Mouse (Mus musculus) layer of hippocampus, postnatal 25 days (tissue): Measurements from ENCODE around the gene Nrros. TPM values are rescaled to one million over a fixed set of nuclear protein-coding genes. Genes with fewer than 3 reads are reported as not detected.

Experiments used
- total RNA-seq, 2 experiments: library from RNA; stranded (reverse); gene quantifications; 2 replicates each; pipeline ENCODE4 v1.2.3; 2021

Nrros gene
- total RNA-seq, 2 experiments from 2014 or later, result 8.9 to 10.6 TPM

Other genes with a start within 250 kb of the Nrros start
- 10 to 100 TPM; 15.4 to 20.9 TPM for gene Pigz, start 231.7 kb downstream of the Nrros start, total RNA-seq
- gene 0610012G03Rik, start 217.1 kb downstream of the Nrros start, total RNA-seq, result 10 to 100 TPM; 42.2 to 49.5 TPM
- 10 to 100 TPM; 49.9 to 55.3 TPM for gene Ncbp2, start 217.1 kb downstream of the Nrros start, total RNA-seq
- gene Senp5, start 162.3 kb downstream of the Nrros start, total RNA-seq, result 10 to 100 TPM; 39.4 to 40.4 TPM
- gene Pak2, start 86.3 kb downstream of the Nrros start, total RNA-seq, result 10 to 100 TPM; 29.9 to 30.6 TPM
- gene Pigx, start 65.9 kb downstream of the Nrros start, total RNA-seq, result 10 to 100 TPM; 21.9 to 29.5 TPM
- 10 to 100 TPM; 62.9 to 65.4 TPM for gene Cep19, start 65.8 kb downstream of the Nrros start, total RNA-seq
- gene Bex6, start 14.2 kb upstream of the Nrros start, total RNA-seq, result not detected
- gene Fbxo45, start 81.6 kb upstream of the Nrros start, total RNA-seq, result 10 to 100 TPM; 43.3 to 46.4 TPM
- 10 to 100 TPM; 12.8 to 13.7 TPM for gene Wdr53, start 81.6 kb upstream of the Nrros start, total RNA-seq
- gene Smco1, start 105.9 kb upstream of the Nrros start, total RNA-seq, result under 1 TPM; 0.20 to 0.26 TPM
- gene Rnf168, start 111.9 kb upstream of the Nrros start, total RNA-seq, result 10 to 100 TPM; 25.0 to 26.5 TPM
- 10 to 100 TPM; 49.4 to 58.2 TPM for gene Ubxn7, start 166.7 kb upstream of the Nrros start, total RNA-seq
- not detected for gene Tm4sf19, start 234.9 kb upstream of the Nrros start, total RNA-seq